In the genomic region with DNA sequence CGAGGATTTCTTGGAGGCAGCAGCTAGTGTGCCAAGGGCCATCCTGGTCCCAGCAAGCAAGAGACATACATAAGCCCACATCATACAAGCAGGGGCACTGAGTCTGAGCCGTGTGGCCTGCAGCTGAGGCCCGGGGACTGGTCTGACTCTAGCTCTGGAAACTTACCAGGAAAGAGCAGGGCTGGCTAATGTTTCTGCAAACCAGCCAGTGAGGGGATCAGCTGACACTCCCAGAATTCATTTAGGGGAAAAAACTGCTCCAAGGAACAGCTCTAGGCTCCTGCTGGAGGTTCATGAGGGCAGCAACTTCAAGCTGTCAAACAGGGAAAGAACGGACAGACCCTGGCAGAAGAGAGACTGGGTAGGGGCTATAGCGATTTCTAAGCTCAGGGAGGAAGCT, we compare ENCODE assay signal across 21 mouse cellular contexts. TPM values are rescaled to one million over a fixed set of nuclear protein-coding genes. Genes with fewer than 3 reads are reported as not detected.
DNase-seq lines count a peak whose midpoint lies in the region; ATAC-seq and TF ChIP-seq lines count a peak whose summit lies in the region.
"Had no signal": no experiment of that assay in that cellular context is flagged by ENCODE, and none has a peak within 500 bp of the region (broad histone marks: within the 10 kb centered on the region; RNA-seq: fewer than 3 reads in every experiment).

No protein-coding gene starts in this region.

- no peaks in the 10 kb centered on the region for H3K9me3 ChIP-seq in hindbrain, embryonic 13.5 days
- no peaks in the 10 kb centered on the region for H3K9me3 ChIP-seq in hindbrain, embryonic 16.5 days (ENCODE audit: control insufficient read depth, low read length)
- no peaks in the 10 kb centered on the region for H3K9me3 ChIP-seq in midbrain, embryonic 14.5 days (ENCODE audit: control insufficient read depth, low read length)
- no peaks in the 10 kb centered on the region for H3K9me3 ChIP-seq in midbrain, embryonic 13.5 days
- H3K9me3 ChIP-seq: liver, embryonic 15.5 days; midbrain, embryonic 15.5 days had no signal

- 74% methylated on average over 5 of the region's 5 CpGs for WGBS in hindbrain, embryonic 13.5 days
- 56% methylated on average over 5 of the region's 5 CpGs for WGBS in hindbrain, embryonic 16.5 days
- WGBS in midbrain, embryonic 14.5 days, result 74% methylated on average over 5 of the region's 5 CpGs
- 81% methylated on average over 5 of the region's 5 CpGs for WGBS in midbrain, embryonic 13.5 days

- 0 out of 2 replicates have a peak overlapping the region, but pooled peaks have one; percentile 15 for H3K9ac ChIP-seq in hindbrain, embryonic 13.5 days
- no peak overlapping the region for H3K9ac ChIP-seq in hindbrain, embryonic 16.5 days (ENCODE audit: low read depth, low read length)
- no peak overlapping the region for H3K9ac ChIP-seq in midbrain, embryonic 14.5 days (replicated peaks; ENCODE audit: low read length)
- H3K9ac ChIP-seq in midbrain, embryonic 13.5 days (replicated peaks), result no peak overlapping the region
- H3K9ac ChIP-seq: liver, embryonic 15.5 days; midbrain, embryonic 15.5 days had no signal

- no peak overlapping the region for H3K27ac ChIP-seq in hindbrain, embryonic 13.5 days
- no peak overlapping the region for H3K27ac ChIP-seq in hindbrain, embryonic 16.5 days (ENCODE audit: low read depth, low read length)
- no peak overlapping the region for H3K27ac ChIP-seq in midbrain, embryonic 14.5 days (replicated peaks; ENCODE audit: low read depth, low read length)
- no peak overlapping the region for H3K27ac ChIP-seq in midbrain, embryonic 13.5 days
- H3K27ac ChIP-seq: liver, embryonic 15.5 days; midbrain, embryonic 15.5 days; stomach, postnatal 0 days had no signal

- H3K4me2 ChIP-seq in hindbrain, embryonic 13.5 days, result no peak overlapping the region
- H3K4me2 ChIP-seq in hindbrain, embryonic 16.5 days (ENCODE audit: low read length), result no peak overlapping the region
- H3K4me2 ChIP-seq in midbrain, embryonic 14.5 days (ENCODE audit: low read length), result no peak overlapping the region
- no peak overlapping the region for H3K4me2 ChIP-seq in midbrain, embryonic 13.5 days (replicated peaks)
- peak overlapping the region; percentile 70 for H3K4me2 ChIP-seq in myocyte (ENCODE audit: low read depth)
- H3K4me2 ChIP-seq: liver, embryonic 15.5 days had no signal

- DNase-seq in gastrocnemius, adult 18-20 months (ENCODE audit: low spot score), result peak; percentile 3
- no peak for DNase-seq in gastrocnemius, postnatal 4 days (ENCODE audit: low spot score in 2 of 2)
- DNase-seq in midbrain, embryonic 14.5 days, result peak; percentile 5
- no peak for DNase-seq in testis, postnatal 10 days (ENCODE audit: low spot score)
- DNase-seq: cerebellum, adult 9-10 months; kidney, postnatal 36 days; right cerebral cortex, postnatal 4 days; thymus, postnatal 14 days had no signal

- no peaks in the 10 kb centered on the region for H3K27me3 ChIP-seq in hindbrain, embryonic 13.5 days
- no peaks in the 10 kb centered on the region for H3K27me3 ChIP-seq in hindbrain, embryonic 16.5 days (replicated peaks; ENCODE audit: control insufficient read depth, insufficient read depth, low read length)
- H3K27me3 ChIP-seq in midbrain, embryonic 14.5 days (ENCODE audit: control insufficient read depth, insufficient read depth, low read length), result no peaks in the 10 kb centered on the region
- 0 out of 2 replicates have a peak, but pooled peaks cover 5% of the 10 kb centered on the region for H3K27me3 ChIP-seq in midbrain, embryonic 13.5 days
- no peaks in the 10 kb centered on the region for H3K27me3 ChIP-seq in myocyte (ENCODE audit: control insufficient read depth, insufficient read depth, insufficient read length)
- H3K27me3 ChIP-seq: CH12.LX; midbrain, embryonic 15.5 days had no signal

- H3K79me2 ChIP-seq in myocyte (ENCODE audit: control insufficient read depth, insufficient read depth), result no peaks in the 10 kb centered on the region

- H3ac ChIP-seq in myocyte (ENCODE audit: control insufficient read depth, insufficient read length), result no peak overlapping the region

- no peak for ATAC-seq in hindbrain, embryonic 13.5 days (ENCODE audit: low FRiP score)
- no peak; the same call in 1 of the 2 replicates for ATAC-seq in hindbrain, embryonic 16.5 days
- no peak for ATAC-seq in midbrain, embryonic 14.5 days (ENCODE audit: low FRiP score, low TSS enrichment)
- no peak for ATAC-seq in midbrain, embryonic 13.5 days
- ATAC-seq: forebrain, embryonic 16.5 days; intestine, embryonic 16.5 days; lung, postnatal 0 days had no signal

- no peaks in the 10 kb centered on the region for H3K36me3 ChIP-seq in hindbrain, embryonic 13.5 days
- no peaks in the 10 kb centered on the region for H3K36me3 ChIP-seq in hindbrain, embryonic 16.5 days (ENCODE audit: control insufficient read depth, insufficient read depth, low read length)
- no peaks in the 10 kb centered on the region for H3K36me3 ChIP-seq in midbrain, embryonic 14.5 days (ENCODE audit: control insufficient read depth, insufficient read depth, low read length)
- H3K36me3 ChIP-seq in midbrain, embryonic 13.5 days, result no peaks in the 10 kb centered on the region
- H3K36me3 ChIP-seq in myocyte (ENCODE audit: control insufficient read depth, insufficient read depth), result no peaks in the 10 kb centered on the region
- H3K36me3 ChIP-seq: liver, embryonic 15.5 days; midbrain, embryonic 15.5 days had no signal

- H3K4me1 ChIP-seq in hindbrain, embryonic 13.5 days (replicated peaks), result peaks cover 20% of the 10 kb centered on the region
- H3K4me1 ChIP-seq in hindbrain, embryonic 16.5 days (ENCODE audit: control insufficient read depth, insufficient read depth, low read depth, low read length), result peaks cover 14% of the 10 kb centered on the region
- peaks cover 16% of the 10 kb centered on the region; the same call in 1 of the 2 replicates for H3K4me1 ChIP-seq in midbrain, embryonic 14.5 days (ENCODE audit: control insufficient read depth, insufficient read depth, low read length)
- peaks cover 22% of the 10 kb centered on the region for H3K4me1 ChIP-seq in midbrain, embryonic 13.5 days (replicated peaks)

- no peak overlapping the region for H3K4me3 ChIP-seq in hindbrain, embryonic 13.5 days
- H3K4me3 ChIP-seq in hindbrain, embryonic 16.5 days (ENCODE audit: low read length), result no peak overlapping the region
- H3K4me3 ChIP-seq in midbrain, embryonic 14.5 days (replicated peaks; ENCODE audit: low read depth, low read length), result no peak overlapping the region
- H3K4me3 ChIP-seq in midbrain, embryonic 13.5 days (replicated peaks), result no peak overlapping the region
- no peak overlapping the region for H3K4me3 ChIP-seq in myocyte
- H3K4me3 ChIP-seq: liver, embryonic 15.5 days; midbrain, embryonic 15.5 days had no signal

- no peak for TF ChIP-seq POLR2A in myocyte (IDR thresholded peaks at IDR 0.05; ENCODE audit: insufficient read length, low read depth)

TF ChIP-seq in myocyte, 11 proteins besides CTCF, POLR2A, EP300 and RAD21:
- TF ChIP-seq MYOD1 (IDR thresholded peaks at IDR 0.05; ENCODE audit: control insufficient read depth in 1 of 3, insufficient read length in 2 of 3, low read depth in 2 of 3) (no peak), E2F4 (IDR thresholded peaks at IDR 0.05; ENCODE audit: insufficient read depth) (no peak), CEBPB (IDR thresholded peaks at IDR 0.05; ENCODE audit: insufficient read depth, poor library complexity, severe bottlenecking) (no peak), TCF3 (IDR thresholded peaks at IDR 0.05; ENCODE audit: insufficient read length, low read depth) (no peak), MAX (IDR thresholded peaks at IDR 0.05; ENCODE audit: low read depth) (no peak), USF1 (IDR thresholded peaks at IDR 0.05; ENCODE audit: low read depth) (peak; percentile 51), TCF12 (IDR thresholded peaks at IDR 0.05; ENCODE audit: insufficient read depth, poor library complexity, severe bottlenecking) (no peak)

RNA-seq across cellular contexts. Expression of gene Tomm5, which starts 33.9 kb away (rescaled TPM):
- 10 to 100 TPM; 67.4 to 69.0 TPM for total RNA-seq in gastrocnemius, adult 18-20 months (2021)
- total RNA-seq in gastrocnemius, postnatal 4 days (2021), result 10 to 100 TPM; 75.9 to 78.1 TPM
- 159 and 163 TPM in 2 replicates for polyA plus RNA-seq in hindbrain, embryonic 13.5 days (2015; fragmentation: Nextera tagmentation; extraction: Ambion mirVana)
- polyA plus RNA-seq in hindbrain, embryonic 16.5 days (2015; fragmentation: Nextera tagmentation; extraction: Ambion mirVana), result 154 and 185 TPM in 2 replicates
- 157 and 179 TPM in 2 replicates for polyA plus RNA-seq in midbrain, embryonic 14.5 days (2014; fragmentation: Nextera tagmentation; extraction: Ambion mirVana)
- 153 and 154 TPM in 2 replicates for polyA plus RNA-seq in midbrain, embryonic 13.5 days (2015; fragmentation: Nextera tagmentation; extraction: Ambion mirVana)
- 311 TPM for polyA plus RNA-seq in myocyte (2012; fragmentation: generic; extraction: Trizol)

RNA-seq across cellular contexts. Expression of gene Frmpd1, which starts 42.8 kb away (rescaled TPM):
- not detected for total RNA-seq in gastrocnemius, adult 18-20 months (2021)
- 1 to 10 TPM; 7.5 to 7.8 TPM for total RNA-seq in gastrocnemius, postnatal 4 days (2021)
- polyA plus RNA-seq in hindbrain, embryonic 13.5 days (2015; fragmentation: Nextera tagmentation; extraction: Ambion mirVana), result 1.2 and 1.3 TPM in 2 replicates
- polyA plus RNA-seq in hindbrain, embryonic 16.5 days (2015; fragmentation: Nextera tagmentation; extraction: Ambion mirVana), result 2.2 and 3.2 TPM in 2 replicates
- polyA plus RNA-seq in midbrain, embryonic 14.5 days (2014; fragmentation: Nextera tagmentation; extraction: Ambion mirVana), result 0.80 and 1.5 TPM in 2 replicates
- 1.1 and 1.2 TPM in 2 replicates for polyA plus RNA-seq in midbrain, embryonic 13.5 days (2015; fragmentation: Nextera tagmentation; extraction: Ambion mirVana)
- 45.8 TPM for polyA plus RNA-seq in myocyte (2012; fragmentation: generic; extraction: Trizol)
- total RNA-seq: CH12.LX; hematopoietic stem cell, adult 5-6 weeks; megakaryocyte, adult 5-6 weeks had no signal

RNA-seq across cellular contexts. Expression of gene Fbxo10, which starts 57.4 kb away (rescaled TPM):
- 1 to 10 TPM; 1.8 TPM for total RNA-seq in gastrocnemius, adult 18-20 months (2021)
- 10 to 100 TPM; 16.0 to 16.8 TPM for total RNA-seq in gastrocnemius, postnatal 4 days (2021)
- polyA plus RNA-seq in hindbrain, embryonic 13.5 days (2015; fragmentation: Nextera tagmentation; extraction: Ambion mirVana), result 13.6 and 15.9 TPM in 2 replicates
- 18.7 and 22.1 TPM in 2 replicates for polyA plus RNA-seq in hindbrain, embryonic 16.5 days (2015; fragmentation: Nextera tagmentation; extraction: Ambion mirVana)
- 10.5 and 11.2 TPM in 2 replicates for polyA plus RNA-seq in midbrain, embryonic 14.5 days (2014; fragmentation: Nextera tagmentation; extraction: Ambion mirVana)
- 14.2 and 14.5 TPM in 2 replicates for polyA plus RNA-seq in midbrain, embryonic 13.5 days (2015; fragmentation: Nextera tagmentation; extraction: Ambion mirVana)
- polyA plus RNA-seq in myocyte (2012; fragmentation: generic; extraction: Trizol), result 7.8 TPM

Comparison
In these comparisons a context has a peak if more than half of its experiments do, and no peak if none do; other contexts are left out.
1. DNase-seq: peak in gastrocnemius, adult 18-20 months (single experiment) and midbrain, embryonic 14.5 days (single experiment); none in gastrocnemius, postnatal 4 days (0 of 2) and testis, postnatal 10 days (single experiment).
2. RNA of gene Frmpd1, which starts 42.8 kb away (polyA plus RNA-seq): 45.8 TPM in myocyte (single experiment); 2.2 to 3.2 TPM in hindbrain, embryonic 16.5 days, 0.80 to 1.5 TPM in midbrain, embryonic 14.5 days, 1.1 to 1.2 TPM in midbrain, embryonic 13.5 days and 1.2 to 1.3 TPM in hindbrain, embryonic 13.5 days; every median in the first group is over 10 times any median in the second.